Mouse (Mus musculus): ENCODE measurements around the gene Dlx3. TPM values are rescaled to one million over a fixed set of nuclear protein-coding genes. Genes with fewer than 3 reads are reported as not detected.
A peak's percentile ranks its signal among the peaks of the same experiment; 100 is the strongest.

Dlx3 gene
- polyA plus RNA-seq, 1 experiment from 2014 or later, result 4.7 TPM

- Histone ChIP-seq H3K4me3 (no peak overlapping the region), H3K36me3 (no peaks in the 10 kb centered on the region), H3K27ac (no peak overlapping the region), H3K9ac (no peak overlapping the region), H3K4me2 (replicated peaks) (no peak overlapping the region), H3K9me3 (replicated peaks) (no peaks in the 10 kb centered on the region), H3K4me1 (peaks cover 14% of the 10 kb centered on the region), H3K27me3 (peaks cover 22% of the 10 kb centered on the region)
- 84% methylated on average over 2 of the region's 2 CpGs for whole genome bisulfite sequencing
- no peak for ATAC-seq (ENCODE audit: low FRiP score)
These were observed 10.9 kb upstream of the Dlx3 start for GRCm38 (mm10) chr11:95109000-95109399.

- no peak overlapping the region for H3K4me2 ChIP-seq (replicated peaks)
- no peak overlapping the region for H3K4me3 ChIP-seq
- H3K36me3 ChIP-seq, result no peaks in the 10 kb centered on the region
- H3K27me3 ChIP-seq, result peaks cover 22% of the 10 kb centered on the region
- H3K27ac ChIP-seq, result no peak overlapping the region
- H3K4me1 ChIP-seq, result peaks cover 10% of the 10 kb centered on the region
- H3K9ac ChIP-seq, result no peak overlapping the region
- no peaks in the 10 kb centered on the region for H3K9me3 ChIP-seq (replicated peaks)
- WGBS, result 89% methylated on average over 7 of the region's 7 CpGs
- ATAC-seq (ENCODE audit: low FRiP score), result no peak
These were observed 9.8 kb upstream of the Dlx3 start for GRCm38 (mm10) chr11:95110081-95110480.

- WGBS, result 5% methylated on average over 6 of the region's 6 CpGs
- Histone ChIP-seq H3K36me3 (no peaks in the 10 kb centered on the region), H3K4me3 (no peak overlapping the region), H3K27ac (no peak overlapping the region), H3K4me1 (peaks cover 21% of the 10 kb centered on the region), H3K27me3 (peaks cover 55% of the 10 kb centered on the region), H3K9ac (no peak overlapping the region), H3K9me3 (replicated peaks) (no peaks in the 10 kb centered on the region), H3K4me2 (replicated peaks) (no peak overlapping the region)
- peak; percentile 57; the same call in 1 of the 2 replicates for ATAC-seq (ENCODE audit: low FRiP score)
These were observed 2.9 kb upstream of the Dlx3 start for GRCm38 (mm10) chr11:95117030-95117429.

GRCm38 (mm10) chr11:95118505-95118904 is 1.4 kb upstream of the Dlx3 start:
- no peak overlapping the region for H3K4me3 ChIP-seq
- 6% methylated on average over 8 of the region's 8 CpGs for WGBS
- no peaks in the 10 kb centered on the region for H3K36me3 ChIP-seq
- H3K27ac ChIP-seq, result no peak overlapping the region
- H3K27me3 ChIP-seq, result peaks cover 69% of the 10 kb centered on the region
- no peak for ATAC-seq (ENCODE audit: low FRiP score)
- H3K4me2 ChIP-seq (replicated peaks), result 0 out of 2 replicates have a peak overlapping the region, but pooled peaks have one; percentile 19
- H3K9me3 ChIP-seq (replicated peaks), result no peaks in the 10 kb centered on the region
- H3K4me1 ChIP-seq, result peaks cover 21% of the 10 kb centered on the region
- no peak overlapping the region for H3K9ac ChIP-seq

GRCm38 (mm10) chr11:95120633-95121020 is 708 bp downstream of the Dlx3 start:
- Histone ChIP-seq H3K4me3 (peak overlapping the region; percentile 41), H3K9ac (0 out of 2 replicates have a peak overlapping the region, but pooled peaks have one; percentile 44), H3K9me3 (replicated peaks) (no peaks in the 10 kb centered on the region), H3K27me3 (peaks cover 84% of the 10 kb centered on the region), H3K4me2 (replicated peaks) (peak overlapping the region; percentile 73), H3K4me1 (peaks cover 21% of the 10 kb centered on the region), H3K27ac (no peak overlapping the region), H3K36me3 (no peaks in the 10 kb centered on the region)
- WGBS, result under 1% methylated on average over 21 of the region's 21 CpGs
- no peak for ATAC-seq (ENCODE audit: low FRiP score)

- Histone ChIP-seq H3K9ac (peak overlapping the region; percentile 38; the same call in 1 of the 2 replicates), H3K9me3 (replicated peaks) (no peaks in the 10 kb centered on the region), H3K27ac (no peak overlapping the region), H3K27me3 (peaks cover 86% of the 10 kb centered on the region), H3K4me1 (peaks cover 26% of the 10 kb centered on the region), H3K4me3 (peak overlapping the region; percentile 41), H3K4me2 (replicated peaks) (peak overlapping the region; percentile 73), H3K36me3 (no peaks in the 10 kb centered on the region)
- WGBS, result under 1% methylated on average over 62 of the region's 63 CpGs
- ATAC-seq (ENCODE audit: low FRiP score), result no peak
These were observed 1.5 kb downstream of the Dlx3 start for GRCm38 (mm10) chr11:95121161-95122099.

GRCm38 (mm10) chr11:95122100-95122489 is 2.2 kb downstream of the Dlx3 start:
- H3K36me3 ChIP-seq, result no peaks in the 10 kb centered on the region
- H3K9ac ChIP-seq, result no peak overlapping the region
- WGBS, result 22% methylated on average over 6 of the region's 6 CpGs
- no peak for ATAC-seq (ENCODE audit: low FRiP score)
- peak overlapping the region; percentile 41 for H3K4me3 ChIP-seq
- no peak overlapping the region for H3K27ac ChIP-seq
- H3K4me2 ChIP-seq (replicated peaks), result peak overlapping the region; percentile 73
- H3K9me3 ChIP-seq (replicated peaks), result no peaks in the 10 kb centered on the region
- peaks cover 32% of the 10 kb centered on the region for H3K4me1 ChIP-seq
- H3K27me3 ChIP-seq, result peaks cover 89% of the 10 kb centered on the region

GRCm38 (mm10) chr11:95125366-95125948 is 5.5 kb downstream of the Dlx3 start:
- no peak overlapping the region for H3K9ac ChIP-seq
- no peaks in the 10 kb centered on the region for H3K36me3 ChIP-seq
- no peaks in the 10 kb centered on the region for H3K9me3 ChIP-seq (replicated peaks)
- 20% methylated on average over 7 of the region's 7 CpGs for WGBS
- ATAC-seq (ENCODE audit: low FRiP score), result no peak
- no peak overlapping the region for H3K4me3 ChIP-seq
- H3K4me1 ChIP-seq, result peaks cover 24% of the 10 kb centered on the region
- no peak overlapping the region for H3K27ac ChIP-seq
- H3K4me2 ChIP-seq (replicated peaks), result no peak overlapping the region
- H3K27me3 ChIP-seq, result peaks cover 84% of the 10 kb centered on the region

GRCm38 (mm10) chr11:95126272-95127245 is 6.6 kb downstream of the Dlx3 start:
- Histone ChIP-seq H3K36me3 (no peaks in the 10 kb centered on the region), H3K4me3 (no peak overlapping the region), H3K27me3 (peaks cover 79% of the 10 kb centered on the region), H3K4me2 (replicated peaks) (peak overlapping the region; percentile 28), H3K4me1 (peaks cover 13% of the 10 kb centered on the region), H3K9me3 (replicated peaks) (no peaks in the 10 kb centered on the region), H3K9ac (no peak overlapping the region), H3K27ac (no peak overlapping the region)
- ATAC-seq (ENCODE audit: low FRiP score), result peak; percentile 81
- 3% methylated on average over 20 of the region's 20 CpGs for WGBS

GRCm38 (mm10) chr11:95128359-95128758 is 8.4 kb downstream of the Dlx3 start:
- ATAC-seq (ENCODE audit: low FRiP score), result no peak
- Histone ChIP-seq H3K9ac (no peak overlapping the region), H3K27me3 (peaks cover 61% of the 10 kb centered on the region), H3K4me2 (replicated peaks) (no peak overlapping the region), H3K4me1 (peaks cover 11% of the 10 kb centered on the region), H3K27ac (no peak overlapping the region), H3K4me3 (no peak overlapping the region), H3K9me3 (replicated peaks) (no peaks in the 10 kb centered on the region), H3K36me3 (no peaks in the 10 kb centered on the region)
- 54% methylated on average over 11 of the region's 11 CpGs for WGBS

GRCm38 (mm10) chr11:95130668-95131252 is 10.8 kb downstream of the Dlx3 start:
- no peak overlapping the region for H3K9ac ChIP-seq
- no peak overlapping the region for H3K4me2 ChIP-seq (replicated peaks)

More at GRCm38 (mm10) chr11:95130668-95131252, 10.8 kb downstream of the Dlx3 start:
- no peak for ATAC-seq (ENCODE audit: low FRiP score)
- H3K4me3 ChIP-seq, result no peak overlapping the region
- WGBS, result 77% methylated on average over 17 of the region's 17 CpGs
- H3K4me1 ChIP-seq, result peaks cover 11% of the 10 kb centered on the region
- H3K36me3 ChIP-seq, result no peaks in the 10 kb centered on the region
- H3K9me3 ChIP-seq (replicated peaks), result no peaks in the 10 kb centered on the region
- no peak overlapping the region for H3K27ac ChIP-seq
- H3K27me3 ChIP-seq, result peaks cover 37% of the 10 kb centered on the region
